Mouse (Mus musculus) MEL (cell line): Measurements from ENCODE around the gene AB124611. TPM values are rescaled to one million over a fixed set of nuclear protein-coding genes. Genes with fewer than 3 reads are reported as not detected.

ENCODE experiments used
- DNase-seq: peaks from one replicate; pipeline ENCODE4 v3.0.0; 2011; ENCODE audit warnings: low read depth, low spot score
- H3K27ac ChIP-seq: 2 replicates; pipeline ENCODE4 v1.5.1; 2012; ENCODE audit warnings: low read depth, mild to moderate bottlenecking, control low read depth, low read length, moderate library complexity; ENCODE audit not compliant: control insufficient read depth
- H3K27me3 ChIP-seq, 2 experiments: fragments of 150-350 bp in 1 of 2; sonication (generic) in 1 of 2; 2 replicates each; pipeline ENCODE4 v1.6.1; 2012; ENCODE audit warnings: low read length in 2 of 2, mild to moderate bottlenecking in 2 of 2, improper control_type of control experiment in 1 of 2, moderate library complexity in 1 of 2; ENCODE audit not compliant: insufficient read depth in 2 of 2, control insufficient read depth in 1 of 2
- H3K36me3 ChIP-seq, 2 experiments: 2 replicates each; pipeline ENCODE4 v1.6.1; 2012 to 2014; ENCODE audit warnings: low read length in 2 of 2, improper control_type of control experiment in 1 of 2, inconsistent platforms in 1 of 2, mild to moderate bottlenecking in 1 of 2; ENCODE audit not compliant: insufficient read depth in 2 of 2, control insufficient read depth in 1 of 2
- H3K4me1 ChIP-seq, 2 experiments: fragments of 150-350 bp in 1 of 2; sonication (generic) in 1 of 2; 2 replicates each; pipeline ENCODE4 v1.6.1; 2012; ENCODE audit warnings: low read length in 2 of 2, improper control_type of control experiment in 1 of 2, mild to moderate bottlenecking in 1 of 2; ENCODE audit not compliant: insufficient read depth in 2 of 2, control insufficient read depth in 1 of 2
- H3K4me3 ChIP-seq, 2 experiments: fragments of 150-350 bp in 1 of 2; sonication (generic) in 1 of 2; 2 replicates each; pipeline ENCODE4 v1.5.1; 2012; ENCODE audit warnings: low read depth in 2 of 2, low read length in 2 of 2, mild to moderate bottlenecking in 2 of 2, moderate library complexity in 2 of 2, control low read depth in 1 of 2, improper control_type of control experiment in 1 of 2; ENCODE audit not compliant: control insufficient read depth in 1 of 2, insufficient read depth in 1 of 2
- H3K79me2 ChIP-seq: 2 replicates; pipeline ENCODE4 v1.6.1; 2012; ENCODE audit warnings: mild to moderate bottlenecking, low read length, moderate library complexity; ENCODE audit not compliant: control insufficient read depth, poor library complexity, insufficient read depth
- H3K9ac ChIP-seq: 2 replicates; pipeline ENCODE4 v1.6.1; 2012; ENCODE audit warnings: low read depth, mild to moderate bottlenecking, control low read depth, low read length, moderate library complexity; ENCODE audit not compliant: control insufficient read depth, poor library complexity, severe bottlenecking
- H3K9me3 ChIP-seq: fragments of 150-350 bp; sonication (generic); replicated peaks from 2 replicates; pipeline ENCODE4 v1.6.1; 2012; ENCODE audit warnings: mild to moderate bottlenecking, low read length, improper control_type of control experiment, moderate library complexity; ENCODE audit not compliant: insufficient read depth
- BHLHE40 ChIP-seq: IDR thresholded peaks from 2 replicates; pipeline ENCODE4 v1.6.1; 2012; ENCODE audit warnings: low read depth, mild to moderate bottlenecking, inconsistent platforms, low read length, improper control_type of control experiment, borderline replicate concordance
- CHD1 ChIP-seq: IDR thresholded peaks from 2 replicates; pipeline ENCODE4 v1.6.1; 2012; ENCODE audit warnings: low read depth, mild to moderate bottlenecking, inconsistent platforms, low read length, improper control_type of control experiment
- EP300 ChIP-seq, 2 experiments: IDR thresholded peaks; 2 replicates each; pipeline ENCODE4 v1.6.1; 2011; ENCODE audit warnings: improper control_type of control experiment in 2 of 2, low read length in 2 of 2, low read depth in 1 of 2, mild to moderate bottlenecking in 1 of 2
- GABPA ChIP-seq: IDR thresholded peaks from 2 replicates; pipeline ENCODE4 v1.6.1; 2012; ENCODE audit warnings: low read depth, mild to moderate bottlenecking, inconsistent platforms, low read length, improper control_type of control experiment, moderate library complexity
- GATA1 ChIP-seq: IDR thresholded peaks from 2 replicates; pipeline ENCODE4 v1.6.1; 2011; ENCODE audit warnings: low read depth, low read length, improper control_type of control experiment
- JUND ChIP-seq: IDR thresholded peaks from 2 replicates; pipeline ENCODE4 v1.6.1; 2011; ENCODE audit warnings: low read depth, mild to moderate bottlenecking, improper control_type of control experiment, low read length
- KAT2A ChIP-seq: conservative IDR thresholded peaks from 2 replicates; pipeline ENCODE4 v1.6.1; 2012; ENCODE audit warnings: low read depth, low read length, improper control_type of control experiment, inconsistent platforms
- MYB ChIP-seq: IDR thresholded peaks from 2 replicates; pipeline ENCODE4 v1.6.1; 2011; ENCODE audit warnings: mild to moderate bottlenecking, low read depth, low read length, improper control_type of control experiment
- POLR2AphosphoS2 ChIP-seq: IDR thresholded peaks from 2 replicates; pipeline ENCODE4 v1.6.1; 2011; ENCODE audit warnings: low read length, improper control_type of control experiment
- POLR2AphosphoS5 ChIP-seq: IDR thresholded peaks from 2 replicates; pipeline ENCODE4 v1.6.1; 2012; ENCODE audit warnings: low read depth, borderline replicate concordance, mild to moderate bottlenecking, inconsistent platforms, low read length, moderate library complexity, mixed read lengths
- RCOR1 ChIP-seq: IDR thresholded peaks from 2 replicates; pipeline ENCODE4 v1.6.1; 2012; ENCODE audit warnings: low read depth, mild to moderate bottlenecking, inconsistent platforms, low read length, improper control_type of control experiment
- TCF12 ChIP-seq: IDR thresholded peaks from 2 replicates; pipeline ENCODE4 v1.6.1; 2014; ENCODE audit warnings: low read depth, mild to moderate bottlenecking, inconsistent platforms, low read length, improper control_type of control experiment, moderate library complexity
- ZKSCAN1 ChIP-seq: IDR thresholded peaks from 2 replicates; pipeline ENCODE4 v1.6.1; 2012; ENCODE audit warnings: low read depth, mild to moderate bottlenecking, inconsistent platforms, low read length, improper control_type of control experiment, moderate library complexity
- ZMIZ1 ChIP-seq: IDR thresholded peaks from 2 replicates; pipeline ENCODE4 v1.6.1; 2012; ENCODE audit warnings: low read depth, mild to moderate bottlenecking, inconsistent platforms, low read length, improper control_type of control experiment, moderate library complexity
- ZNF384 ChIP-seq: IDR thresholded peaks from 2 replicates; pipeline ENCODE4 v1.6.1; 2012; ENCODE audit warnings: low read depth, mild to moderate bottlenecking, inconsistent platforms, low read length, improper control_type of control experiment
- polyA plus RNA-seq, 2 experiments: library from polyadenylated mRNA; stranded (reverse) in 1 of 2; unstranded in 1 of 2; fragments of >175 nt in 1 of 2; fragments of >200 nt in 1 of 2; gene quantifications; 2 replicates each; pipeline versions ENCODE4 v1.2.1 to v1.2.4; 2012; ENCODE audit warnings: low replicate concordance in 2 of 2, low read depth in 1 of 2; ENCODE audit not compliant: insufficient read length in 2 of 2, insufficient read depth in 1 of 2, missing spikeins in 1 of 2
- total RNA-seq: library from RNA; depleted of rRNA; stranded (reverse); fragments of 300-350 nt; gene quantifications from 2 replicates; pipeline ENCODE4 v1.2.3, GENCODE M21; 2012

Gene AB124611
- total and polyA plus RNA-seq, 3 experiments, result 55.2 to 58.7 TPM; not detected in 1

GRCm38 (mm10) chr9:21497664-21498063, 28.3 kb upstream of the AB124611 start:
- no peaks in the 10 kb centered on the region for H3K4me1 ChIP-seq
- H3K9ac ChIP-seq, result no peak overlapping the region
- H3K9me3 ChIP-seq, result no peaks in the 10 kb centered on the region
- H3K4me3 ChIP-seq, result no peak overlapping the region
- H3K27ac ChIP-seq, result no peak overlapping the region
- H3K36me3 ChIP-seq, result peaks cover 0 to 15% of the 10 kb centered on the region in 2 experiments; a peak in 2 of 4 replicates
- no peaks in the 10 kb centered on the region for H3K79me2 ChIP-seq
- no peak for TF ChIP-seq ZKSCAN1
- TF ChIP-seq ZNF384, result no peak
- no peak for TF ChIP-seq RCOR1
- TF ChIP-seq JUND, result no peak
- no peak for TF ChIP-seq POLR2AphosphoS2
- TF ChIP-seq GABPA, result no peak
- TF ChIP-seq ZMIZ1, result no peak
- TF ChIP-seq TCF12, result no peak
- TF ChIP-seq EP300 (IDR thresholded peaks at IDR 0.05; ENCODE audit: low read depth in 1 of 2, low read length in 2 of 2), result no peak
- TF ChIP-seq KAT2A, result no peak
- TF ChIP-seq, all 39 proteins: peak for 0
- no peak for DNase-seq
- no peaks in the 10 kb centered on the region for H3K27me3 ChIP-seq

GRCm38 (mm10) chr9:21498284-21498902, 27.6 kb upstream of the AB124611 start:
- no peaks in the 10 kb centered on the region for H3K4me1 ChIP-seq
- no peak overlapping the region for H3K9ac ChIP-seq
- H3K27me3 ChIP-seq, result no peaks in the 10 kb centered on the region
- no peaks in the 10 kb centered on the region for H3K79me2 ChIP-seq
- peaks cover 0 to 16% of the 10 kb centered on the region in 2 experiments; a peak in 2 of 4 replicates for H3K36me3 ChIP-seq
- DNase-seq, result no peak
- H3K27ac ChIP-seq, result no peak overlapping the region
- H3K9me3 ChIP-seq, result no peaks in the 10 kb centered on the region
- no peak overlapping the region for H3K4me3 ChIP-seq
- TF ChIP-seq CHD1 (no peak), GATA1 (no peak), BHLHE40 (no peak), MYB (no peak)

- peak; percentile 52; the same call in 1 of the 2 replicates for TF ChIP-seq POLR2AphosphoS5
- TF ChIP-seq ZKSCAN1, result no peak
- TF ChIP-seq, all 39 proteins: peak for 1
- Histone ChIP-seq H3K36me3 (peaks cover 0 to 14% of the 10 kb centered on the region in 2 experiments; a peak in 2 of 4 replicates), H3K9ac (no peak overlapping the region), H3K4me1 (no peaks in the 10 kb centered on the region), H3K4me3 (no peak overlapping the region), H3K27ac (no peak overlapping the region), H3K27me3 (no peaks in the 10 kb centered on the region), H3K9me3 (no peaks in the 10 kb centered on the region), H3K79me2 (no peaks in the 10 kb centered on the region)
- DNase-seq, result no peak
These were observed 22.6 kb upstream of the AB124611 start for GRCm38 (mm10) chr9:21503352-21503751.
